In the genomic region with DNA sequence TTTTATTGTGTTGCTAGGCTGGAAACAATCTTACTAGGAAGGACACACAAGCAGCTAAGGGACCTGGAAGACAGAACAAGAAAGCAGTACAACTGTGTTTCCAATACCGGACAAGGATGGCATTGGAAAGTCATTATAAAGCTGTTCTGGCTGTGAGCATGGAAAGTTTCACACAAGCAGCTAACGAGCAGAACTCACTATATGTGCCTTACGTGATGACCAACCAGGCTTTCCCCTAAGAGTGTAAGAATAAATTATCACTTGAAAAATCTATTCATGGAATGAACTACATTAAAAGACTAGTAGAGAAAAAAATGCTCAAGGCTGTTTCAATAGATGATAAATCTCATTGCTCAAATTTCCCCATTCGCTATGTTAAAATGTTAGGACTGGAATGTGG, we compare ENCODE assay signal across 24 mouse cellular contexts. TPM values are rescaled to one million over a fixed set of nuclear protein-coding genes. Genes with fewer than 3 reads are reported as not detected.
DNase-seq lines count a peak whose midpoint lies in the region; ATAC-seq and TF ChIP-seq lines count a peak whose summit lies in the region.
"Had no signal": no experiment of that assay in that cellular context is flagged by ENCODE, and none has a peak within 500 bp of the region (broad histone marks: within the 10 kb centered on the region; RNA-seq: fewer than 3 reads in every experiment).

No protein-coding gene starts in this region.

- no peak for TF ChIP-seq POLR2A in brain, embryonic 14.5 days (IDR thresholded peaks at IDR 0.05; ENCODE audit: borderline replicate concordance, extremely low read depth, insufficient read depth, insufficient read length, poor library complexity, severe bottlenecking)

- H3K4me1 ChIP-seq in forebrain, postnatal 0 days (ENCODE audit: insufficient read depth): no peaks in the 10 kb centered on the region
- no peaks in the 10 kb centered on the region for H3K4me1 ChIP-seq in forebrain, embryonic 13.5 days
- H3K4me1 ChIP-seq: embryonic facial prominence, embryonic 10.5 days; embryonic facial prominence, embryonic 12.5 days had no signal

- no peak overlapping the region for H3K27ac ChIP-seq in forebrain, postnatal 0 days (ENCODE audit: low read depth, low read length)
- no peak overlapping the region for H3K27ac ChIP-seq in forebrain, embryonic 13.5 days
- H3K27ac ChIP-seq: embryonic facial prominence, embryonic 10.5 days; embryonic facial prominence, embryonic 12.5 days had no signal

- no peaks in the 10 kb centered on the region for H3K9me3 ChIP-seq in forebrain, postnatal 0 days (ENCODE audit: low read length)
- H3K9me3 ChIP-seq in forebrain, embryonic 13.5 days (replicated peaks): no peaks in the 10 kb centered on the region
- H3K9me3 ChIP-seq: embryonic facial prominence, embryonic 10.5 days; embryonic facial prominence, embryonic 12.5 days had no signal

- no peak overlapping the region for H3K4me2 ChIP-seq in forebrain, postnatal 0 days (ENCODE audit: low read depth)
- no peak overlapping the region for H3K4me2 ChIP-seq in forebrain, embryonic 13.5 days
- H3K4me2 ChIP-seq: embryonic facial prominence, embryonic 12.5 days had no signal

- H3K9ac ChIP-seq in forebrain, postnatal 0 days: no peak overlapping the region
- no peak overlapping the region for H3K9ac ChIP-seq in forebrain, embryonic 13.5 days
- H3K9ac ChIP-seq: embryonic facial prominence, embryonic 12.5 days had no signal

- peak; percentile 82 for ATAC-seq in forebrain, postnatal 0 days
- ATAC-seq in forebrain, embryonic 13.5 days: no peak
- ATAC-seq: forebrain, embryonic 14.5 days had no signal

- H3K4me3 ChIP-seq in forebrain, postnatal 0 days (ENCODE audit: low read depth, low read length): no peak overlapping the region
- H3K4me3 ChIP-seq in forebrain, embryonic 13.5 days: no peak overlapping the region
- H3K4me3 ChIP-seq: embryonic facial prominence, embryonic 10.5 days; embryonic facial prominence, embryonic 12.5 days had no signal

- no peak for DNase-seq in forebrain, postnatal 0 days
- DNase-seq in brain, adult 2 months (ENCODE audit: low read depth, low spot score): peak; percentile 9
- DNase-seq in brain, embryonic 14.5 days (ENCODE audit: low read depth): peak; percentile 4
- no peak for DNase-seq in heart, adult 8-10 months (ENCODE audit: low spot score)
- DNase-seq: adrenal gland, adult 8-10 months; adrenal gland, postnatal 14 days; adrenal gland, postnatal 36 days; cerebellum, adult 11-12 months; cerebellum, adult 2 months; cerebellum, adult 9-10 months; cerebellum, postnatal 25 days had no signal

- 60% methylated on average over 4 of the region's 4 CpGs for WGBS in forebrain, postnatal 0 days
- WGBS in forebrain, embryonic 13.5 days: 72% methylated on average over 4 of the region's 4 CpGs

- H3K27me3 ChIP-seq in forebrain, postnatal 0 days (ENCODE audit: insufficient read depth, low read length): no peaks in the 10 kb centered on the region
- H3K27me3 ChIP-seq in forebrain, embryonic 13.5 days: no peaks in the 10 kb centered on the region
- H3K27me3 ChIP-seq: embryonic facial prominence, embryonic 12.5 days had no signal

- H3K36me3 ChIP-seq in forebrain, postnatal 0 days (ENCODE audit: insufficient read depth): no peaks in the 10 kb centered on the region
- H3K36me3 ChIP-seq in forebrain, embryonic 13.5 days (ENCODE audit: poor library complexity, severe bottlenecking): no peaks in the 10 kb centered on the region
- H3K36me3 ChIP-seq: embryonic facial prominence, embryonic 10.5 days; embryonic facial prominence, embryonic 12.5 days had no signal

- TF ChIP-seq CTCF in forebrain, postnatal 0 days (IDR thresholded peaks at IDR 0.05; ENCODE audit: low read depth): no peak
- TF ChIP-seq CTCF in brain, embryonic 14.5 days (IDR thresholded peaks at IDR 0.05; ENCODE audit: borderline replicate concordance, extremely low read depth, insufficient read depth, insufficient read length): no peak

RNA-seq across cellular contexts. Expression of gene Krtap28-13, which starts 5.8 kb away (rescaled TPM):
- total RNA-seq in forebrain, postnatal 0 days (2014; rRNA removed): not detected in 2 replicates
- polyA plus RNA-seq in forebrain, postnatal 0 days (2015; fragmentation: Nextera tagmentation; extraction: Ambion mirVana): not detected in 2 replicates
- polyA plus RNA-seq in forebrain, embryonic 13.5 days (2015; fragmentation: Nextera tagmentation; extraction: Ambion mirVana): not detected in 2 replicates
- not detected in 2 replicates for polyA plus RNA-seq in brain, embryonic 14.5 days (2012; rRNA removed)
- not detected for total RNA-seq in heart, adult 8-10 months (2022)
- total RNA-seq: adrenal gland, adult 18-20 months; adrenal gland, adult 8-10 months; adrenal gland, postnatal 14 days; adrenal gland, postnatal 36 days; ES-E14; gastrocnemius, adult 18-20 months; MEL had no signal
- polyA plus RNA-seq: C2C12; cerebellum, adult 2 months; cortical plate, adult 2 months; embryonic facial prominence, embryonic 10.5 days; embryonic facial prominence, embryonic 12.5 days; forebrain, embryonic 11.5 days; forebrain, embryonic 14.5 days had no signal

RNA-seq across cellular contexts. Expression of gene A030005K14Rik, which starts 7.4 kb away (rescaled TPM):
- total RNA-seq in forebrain, postnatal 0 days (2014; rRNA removed): not detected in 2 replicates
- polyA plus RNA-seq in forebrain, postnatal 0 days (2015; fragmentation: Nextera tagmentation; extraction: Ambion mirVana): not detected in 2 replicates
- not detected in 2 replicates for polyA plus RNA-seq in forebrain, embryonic 13.5 days (2015; fragmentation: Nextera tagmentation; extraction: Ambion mirVana)
- not detected in 2 replicates for polyA plus RNA-seq in brain, embryonic 14.5 days (2012; rRNA removed)
- not detected for total RNA-seq in heart, adult 8-10 months (2022)
- total RNA-seq: adrenal gland, adult 18-20 months; adrenal gland, adult 8-10 months; adrenal gland, postnatal 14 days; adrenal gland, postnatal 36 days; ES-E14; gastrocnemius, adult 18-20 months; MEL had no signal
- polyA plus RNA-seq: C2C12; cerebellum, adult 2 months; cortical plate, adult 2 months; embryonic facial prominence, embryonic 10.5 days; embryonic facial prominence, embryonic 12.5 days; embryonic facial prominence, embryonic 14.5 days; forebrain, embryonic 11.5 days; forebrain, embryonic 14.5 days; frontal cortex, adult 2 months had no signal

RNA-seq across cellular contexts. Expression of gene Gm47969, which starts 21.8 kb away (rescaled TPM):
- total RNA-seq in forebrain, postnatal 0 days (2014; rRNA removed): not detected in 2 replicates
- polyA plus RNA-seq in forebrain, postnatal 0 days (2015; fragmentation: Nextera tagmentation; extraction: Ambion mirVana): not detected in 2 replicates
- not detected in 2 replicates for polyA plus RNA-seq in forebrain, embryonic 13.5 days (2015; fragmentation: Nextera tagmentation; extraction: Ambion mirVana)
- polyA plus RNA-seq in brain, embryonic 14.5 days (2012; rRNA removed): not detected in 2 replicates
- not detected for total RNA-seq in heart, adult 8-10 months (2022)
- total RNA-seq: adrenal gland, adult 18-20 months; adrenal gland, adult 8-10 months; adrenal gland, postnatal 14 days; adrenal gland, postnatal 36 days; gastrocnemius, adult 18-20 months; MEL had no signal
- polyA plus RNA-seq: C2C12; cerebellum, adult 2 months; cortical plate, adult 2 months; embryonic facial prominence, embryonic 10.5 days; embryonic facial prominence, embryonic 12.5 days; embryonic facial prominence, embryonic 14.5 days; forebrain, embryonic 11.5 days; forebrain, embryonic 14.5 days had no signal

RNA-seq across cellular contexts. Expression of gene Krtap28-10, which starts 24.3 kb away (rescaled TPM):
- not detected in 2 replicates for total RNA-seq in forebrain, postnatal 0 days (2014; rRNA removed)
- polyA plus RNA-seq in forebrain, postnatal 0 days (2015; fragmentation: Nextera tagmentation; extraction: Ambion mirVana): not detected in 2 replicates
- not detected in 2 replicates for polyA plus RNA-seq in forebrain, embryonic 13.5 days (2015; fragmentation: Nextera tagmentation; extraction: Ambion mirVana)
- not detected in 2 replicates for polyA plus RNA-seq in brain, embryonic 14.5 days (2012; rRNA removed)
- not detected for total RNA-seq in heart, adult 8-10 months (2022)
- total RNA-seq: adrenal gland, adult 18-20 months; adrenal gland, adult 8-10 months; adrenal gland, postnatal 14 days; adrenal gland, postnatal 36 days; ES-E14; gastrocnemius, adult 18-20 months; MEL had no signal
- polyA plus RNA-seq: C2C12; cerebellum, adult 2 months; cortical plate, adult 2 months; embryonic facial prominence, embryonic 10.5 days; embryonic facial prominence, embryonic 12.5 days; forebrain, embryonic 11.5 days; forebrain, embryonic 14.5 days; frontal cortex, adult 2 months had no signal

RNA-seq across cellular contexts. Expression of gene Slc19a3, which starts 28.3 kb away (rescaled TPM):
- total RNA-seq in forebrain, postnatal 0 days (2014; rRNA removed): 0.85 and 1.3 TPM in 2 replicates
- polyA plus RNA-seq in forebrain, postnatal 0 days (2015; fragmentation: Nextera tagmentation; extraction: Ambion mirVana): 0.69 and 0.99 TPM in 2 replicates
- polyA plus RNA-seq in forebrain, embryonic 13.5 days (2015; fragmentation: Nextera tagmentation; extraction: Ambion mirVana): 0.35 and 0.59 TPM in 2 replicates
- 1.00 and 1.1 TPM in 2 replicates for polyA plus RNA-seq in brain, embryonic 14.5 days (2012; rRNA removed)
- total RNA-seq in heart, adult 8-10 months (2022): under 1 TPM; 0.12 to 0.63 (median 0.37) TPM
- total RNA-seq: adrenal gland, postnatal 14 days; gastrocnemius, adult 18-20 months; MEL had no signal
- polyA plus RNA-seq: C2C12 had no signal

Comparison
In these comparisons a context has a peak if more than half of its experiments do, and no peak if none do; other contexts are left out.
1. DNase-seq: peak in brain, adult 2 months (single experiment) and brain, embryonic 14.5 days (single experiment); none in forebrain, postnatal 0 days (single experiment) and heart, adult 8-10 months (single experiment).